Mouse (Mus musculus) T-helper 2 cell (primary cell): Measurements from ENCODE around the gene Olfr1154.

Experiments
- in situ Hi-C: fragments of 300-600 bp; cut with MboI, MseI; formaldehyde crosslinking; loops from one replicate; pipeline ENCODE4 v1.15.1; 2025; ENCODE audit warnings: high pct_unique_total_duplicates

Gene Olfr1154

GRCm38 (mm10) chr2:87905066-87905465 is at the start of gene Olfr1154:
Olfr1154 (minus strand) TSS chr2:87905166.
- in situ Hi-C loops: no loop called here

GRCm38 (mm10) chr2:87953000-87953399 is 48.0 kb upstream of the Olfr1154 start, which contains the start of gene Olfr1156:
Olfr1156 (minus strand) TSS chr2:87953100.
- in situ Hi-C loops: no loop called here

- in situ Hi-C loops: no loop called here
Observed at GRCm38 (mm10) chr2:87945037-87945436, 40.1 kb upstream of the Olfr1154 start, which contains the start of gene Olfr1155. Olfr1155 (minus strand) TSS chr2:87945137.

- in situ Hi-C loops: no loop called here
Observed at GRCm38 (mm10) chr2:87894662-87895061, 10.3 kb downstream of the Olfr1154 start, which contains the start of gene Olfr1153. Olfr1153 (plus strand) TSS chr2:87894962.

- in situ Hi-C loops: no loop called here
Observed at GRCm38 (mm10) chr2:87866192-87866591, 38.8 kb downstream of the Olfr1154 start, which contains the start of gene Olfr1152. Olfr1152 (plus strand) TSS chr2:87866492.

GRCm38 (mm10) chr2:87855562-87855961 is 49.4 kb downstream of the Olfr1154 start, which contains the start of gene Olfr1151:
Olfr1151 (plus strand) TSS chr2:87855862.
- in situ Hi-C loops: loop anchor here (10.0 kb wide), 1 partner anchor 1331 kb away; no protein-coding TSS in a partner anchor
